Mouse (Mus musculus): ENCODE measurements around the gene Hecw1.

The Hecw1 gene

DNA sequence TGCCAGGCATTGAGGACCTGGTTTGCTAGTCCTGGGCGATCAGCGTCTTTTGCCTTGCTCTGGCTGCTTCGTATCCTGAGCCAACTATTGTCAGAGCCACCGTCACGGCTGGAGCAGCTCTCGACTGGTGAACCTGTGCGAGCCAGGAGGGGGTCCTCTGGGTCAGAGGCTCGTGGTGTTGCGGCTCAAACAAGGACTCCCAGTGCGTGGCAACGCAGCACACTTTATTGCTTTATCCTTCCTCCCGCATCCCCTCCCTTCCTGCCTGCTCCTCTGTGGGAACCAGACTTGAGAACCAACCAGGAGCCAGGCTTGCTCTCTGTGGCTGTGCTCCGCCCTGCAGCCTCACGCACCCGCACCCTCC is at the start of gene Hecw1:
Gene Hecw1 (minus strand): TSS at position 323 of the 364 bp plus-strand sequence.
- no peak for DNase-seq

DNA sequence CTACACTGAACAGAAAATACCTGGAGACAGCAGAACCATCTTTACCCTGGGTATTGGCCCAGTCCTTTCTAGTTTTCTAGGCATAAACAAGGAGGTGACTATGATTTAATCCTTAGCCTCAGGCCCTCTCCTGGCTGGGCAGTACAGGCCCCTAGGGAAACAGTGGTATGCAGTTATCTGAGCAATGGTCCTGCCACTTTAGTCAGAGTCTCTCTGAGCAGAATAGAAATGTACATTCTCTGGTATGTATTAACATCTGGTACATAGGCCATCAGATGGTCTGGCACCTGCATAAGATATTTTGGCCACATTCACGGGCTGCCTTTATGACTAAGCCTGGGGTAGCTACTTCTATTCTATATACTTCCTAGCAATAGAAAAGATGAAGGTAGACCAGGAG is 38.3 kb upstream of the Hecw1 start:
- DNase-seq: no peak

DNA sequence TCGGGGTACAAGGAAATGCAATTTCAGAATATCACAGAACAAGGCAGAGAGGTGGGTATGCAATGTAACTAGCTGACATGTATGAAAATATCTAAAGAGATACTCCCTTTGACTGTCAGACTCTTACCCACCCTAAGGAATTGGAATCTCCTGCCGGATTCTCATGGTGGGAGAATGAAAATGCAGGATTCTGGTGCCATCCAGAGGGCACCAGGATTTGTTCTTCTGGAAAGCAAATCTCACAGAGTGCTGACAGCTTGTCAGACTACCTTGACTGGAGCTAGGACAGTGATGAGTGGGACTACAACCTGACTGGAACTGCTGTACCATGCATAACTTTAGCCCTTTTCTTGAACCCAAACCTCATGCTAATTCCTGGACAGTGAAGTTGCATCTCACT is 29.6 kb upstream of the Hecw1 start:
- DNase-seq: no peak

DNA sequence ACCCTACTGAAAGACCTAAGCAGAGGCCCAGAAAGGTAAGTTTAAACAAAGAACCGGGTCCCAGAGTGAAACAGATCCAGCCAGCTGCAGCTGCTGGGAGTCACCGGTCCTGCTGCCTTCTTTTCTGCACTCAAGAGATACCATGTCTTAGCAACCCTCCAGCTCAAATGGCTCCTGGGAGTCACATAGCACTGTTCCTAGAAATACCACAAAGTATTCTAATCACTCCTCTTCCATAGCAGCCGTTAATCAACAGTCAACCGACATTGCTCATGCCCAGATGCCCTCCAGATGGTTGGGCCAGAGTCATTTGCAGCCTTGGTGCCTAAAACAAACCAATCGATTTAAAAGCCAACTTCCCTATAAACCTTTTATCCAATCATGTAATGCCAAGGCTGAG is 19.8 kb upstream of the Hecw1 start:
- no peak for DNase-seq

DNA sequence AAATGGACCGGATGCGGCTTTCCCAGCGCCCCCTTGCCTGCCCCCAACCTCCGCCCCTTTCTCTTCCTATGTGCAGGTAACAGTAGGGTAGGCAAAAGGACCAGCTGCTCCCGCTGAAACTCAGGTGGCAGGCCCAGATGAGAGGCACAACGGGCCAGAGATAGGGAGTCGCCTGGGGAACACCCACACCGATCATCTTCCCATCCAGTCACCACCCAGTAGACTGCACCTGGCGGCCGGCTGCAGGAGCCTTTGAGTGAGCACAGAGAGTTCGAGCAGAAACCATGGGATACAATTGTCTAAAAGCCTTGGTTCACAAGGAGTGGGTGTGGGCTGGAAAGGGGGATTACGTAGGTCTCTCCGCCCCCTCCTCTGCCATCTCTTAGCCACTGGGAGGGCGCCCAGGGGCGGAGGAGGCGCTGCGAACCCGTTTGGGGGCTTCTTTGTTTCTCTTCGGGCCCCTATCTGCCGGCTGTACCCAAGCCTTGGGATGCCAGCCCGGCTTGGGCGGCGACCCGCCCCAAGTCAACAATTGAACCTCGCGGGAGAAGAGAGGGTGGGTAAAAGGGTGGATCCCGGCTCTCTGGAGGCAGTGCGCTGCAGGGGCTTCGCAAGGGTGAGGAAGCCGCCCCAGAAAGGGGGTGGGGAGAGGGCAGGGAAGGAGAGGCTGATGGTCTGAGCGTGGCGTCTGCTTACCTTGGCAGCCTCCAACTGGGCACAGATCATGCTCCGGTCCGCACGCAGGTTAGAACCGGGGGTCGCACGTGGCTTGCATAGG is 711 bp downstream of the Hecw1 start:
- DNase-seq: no peak

DNA sequence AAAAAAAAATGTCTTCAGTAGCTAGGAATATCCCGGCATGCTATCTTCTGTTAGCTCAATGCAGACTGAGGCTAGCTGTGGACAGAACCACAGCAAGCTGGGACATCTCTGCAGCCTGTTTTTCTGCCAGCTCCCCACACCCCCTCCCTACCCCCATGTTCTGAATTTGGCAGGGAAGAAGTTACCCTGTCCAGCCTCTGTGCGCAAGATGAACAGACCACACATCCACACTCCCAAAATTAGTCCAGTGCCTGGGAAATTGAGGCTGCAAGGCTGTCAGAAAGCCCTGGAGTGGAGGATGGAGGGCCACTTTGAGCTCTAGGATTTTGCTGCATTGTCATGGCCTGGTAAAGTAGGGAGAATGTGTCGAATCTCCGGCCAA is 1.3 kb downstream of the Hecw1 start:
- no peak for DNase-seq

DNA sequence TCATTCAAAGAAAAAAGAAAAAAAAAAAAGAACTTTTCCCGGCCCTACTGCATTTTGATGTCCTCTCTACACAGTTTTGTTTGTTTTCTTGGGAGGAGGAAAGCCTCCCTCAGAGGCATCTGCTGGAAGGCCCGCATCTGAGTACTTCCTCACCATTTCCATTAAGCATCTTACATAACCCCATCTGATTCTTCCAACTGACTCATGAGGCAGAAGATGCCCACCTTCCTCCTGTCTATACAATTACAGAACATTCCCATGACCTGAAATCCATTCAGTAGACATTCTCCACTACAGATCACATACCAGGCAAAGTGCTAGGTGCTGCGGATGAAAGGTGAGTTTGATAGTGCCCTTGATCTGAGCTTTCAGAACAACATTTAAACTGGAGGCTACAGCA is 3.4 kb downstream of the Hecw1 start:
- no peak for DNase-seq

DNA sequence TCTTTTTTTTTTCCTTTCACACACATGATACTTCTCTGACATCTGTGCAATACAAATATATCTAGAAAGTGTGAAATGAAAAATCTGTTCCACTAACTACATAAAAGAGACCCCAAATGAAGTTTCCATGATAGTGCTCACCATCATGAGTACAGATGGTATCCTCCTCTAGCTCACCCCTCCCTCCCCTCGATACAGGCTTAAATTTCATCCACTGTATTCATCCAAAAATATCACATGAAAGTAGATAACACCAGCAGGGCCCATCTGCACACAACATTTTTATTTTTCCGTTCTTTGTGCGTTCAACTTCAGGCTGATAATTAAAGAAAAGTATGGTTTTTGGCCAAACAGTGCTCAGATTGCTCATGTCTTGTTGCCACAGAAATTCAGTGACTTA is 5.5 kb downstream of the Hecw1 start:
- DNase-seq: no peak

DNA sequence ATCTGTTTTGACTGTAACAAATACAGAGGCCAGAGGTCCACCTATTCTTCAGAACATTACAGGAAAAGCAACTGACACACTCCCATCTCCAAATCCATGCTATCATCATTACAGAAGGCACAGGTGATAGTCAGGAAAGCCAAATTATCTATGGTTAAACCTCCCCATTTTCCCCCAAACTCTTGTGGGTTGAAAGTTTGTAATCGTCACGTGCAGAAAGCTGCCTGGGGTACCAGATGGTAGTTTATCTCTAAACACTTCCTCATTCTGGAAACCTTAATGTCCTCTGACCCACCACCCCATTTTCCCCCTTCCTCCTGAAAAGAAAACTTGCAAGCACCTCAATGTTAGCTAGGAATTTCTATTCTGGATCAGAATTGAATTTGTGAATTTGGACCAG is 7.9 kb downstream of the Hecw1 start:
- DNase-seq: no peak

DNA sequence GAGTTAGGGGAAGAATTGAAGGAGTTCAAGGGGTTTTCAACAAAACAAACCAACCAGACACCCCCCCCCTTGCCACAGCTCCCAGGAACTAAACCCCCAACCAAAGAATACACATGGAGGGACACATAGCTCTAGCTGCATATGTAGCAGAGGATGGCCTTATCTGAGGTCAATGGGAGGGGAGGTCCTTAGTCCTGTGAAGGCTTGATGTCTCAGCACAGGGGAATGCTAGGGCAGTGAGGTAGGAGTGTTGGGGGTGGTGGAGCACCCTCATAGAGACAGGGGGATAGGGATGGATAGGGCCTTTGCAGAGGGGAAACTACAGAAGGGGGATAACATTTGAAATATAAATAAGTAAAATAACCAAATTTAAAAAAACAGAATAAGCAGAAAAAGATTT is 9.1 kb downstream of the Hecw1 start:
- DNase-seq: no peak

DNA sequence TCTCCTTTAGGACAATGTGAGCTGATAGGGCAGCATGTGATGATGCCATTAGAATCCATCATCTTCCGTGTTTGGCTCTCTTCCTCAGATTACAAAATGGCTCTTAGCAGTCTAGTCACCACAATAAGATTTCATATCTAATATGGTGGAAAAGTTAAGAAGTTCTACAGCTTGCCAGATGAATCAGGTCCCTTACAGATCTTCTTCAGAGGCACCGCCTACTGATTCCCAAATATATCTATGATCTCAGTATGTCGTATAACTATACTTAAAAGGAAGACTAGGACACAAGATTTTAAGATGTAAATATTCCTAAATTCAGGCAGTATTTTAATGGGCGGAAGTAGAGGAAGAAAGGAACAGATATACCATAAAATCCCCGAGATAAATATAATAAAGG is 16.3 kb downstream of the Hecw1 start:
- no peak for DNase-seq

DNA sequence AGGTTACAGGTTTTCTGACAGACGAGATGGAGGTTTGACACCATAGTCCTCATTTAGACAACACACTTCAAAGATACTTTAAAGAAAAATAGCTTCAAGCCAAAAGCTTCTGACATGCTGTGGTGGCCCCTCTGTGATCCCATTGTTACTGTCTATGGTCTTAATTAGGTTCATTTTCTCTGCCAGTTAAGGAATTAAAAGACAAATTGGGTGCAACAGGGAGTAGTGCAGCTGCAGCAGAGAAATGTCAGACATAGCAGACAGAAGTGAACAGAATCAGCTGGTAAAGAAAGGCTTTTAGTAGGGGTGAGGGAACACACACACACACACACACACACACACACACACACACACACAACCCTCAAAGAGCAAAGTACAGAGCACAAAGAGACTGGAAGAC is 22.8 kb downstream of the Hecw1 start:
- no peak for DNase-seq

DNA sequence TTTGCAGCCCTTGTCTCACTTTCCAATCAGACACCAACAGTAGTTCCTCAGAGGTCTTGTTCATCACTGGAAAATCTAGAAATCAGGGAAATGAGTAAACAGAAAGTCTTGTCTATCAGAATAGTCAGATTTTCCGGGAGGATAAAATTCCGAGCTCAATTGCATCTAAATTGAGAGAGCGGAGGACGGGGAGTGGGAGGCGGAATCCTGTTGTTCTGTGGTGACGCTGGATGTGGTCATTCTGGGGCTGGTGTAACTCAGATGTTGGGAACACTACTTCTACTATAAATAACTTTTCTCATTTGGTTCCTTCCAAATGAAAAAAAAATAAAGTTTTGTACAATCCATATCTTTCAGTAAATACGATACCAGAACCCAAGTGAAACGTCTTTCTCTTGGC is 24.2 kb downstream of the Hecw1 start:
- DNase-seq: no peak

DNA sequence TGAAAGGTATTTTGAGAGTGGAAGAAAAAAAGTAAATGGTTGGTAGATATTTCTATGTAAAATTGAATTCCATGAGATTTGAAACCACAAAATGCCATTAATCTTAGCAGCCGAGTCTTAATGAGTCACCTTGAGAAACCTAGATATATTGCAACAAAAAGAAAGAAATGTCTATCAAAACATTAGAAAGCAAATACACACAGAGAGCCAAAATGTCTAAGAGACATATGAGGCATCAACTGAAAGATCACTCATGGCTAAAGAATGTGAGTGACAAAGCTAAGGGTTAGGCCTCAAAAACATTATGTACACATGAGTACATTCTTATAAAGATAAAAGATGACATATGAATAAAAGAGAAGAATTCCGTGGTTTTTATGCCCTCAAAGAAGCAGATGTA is 26.1 kb downstream of the Hecw1 start:
- DNase-seq: no peak

DNA sequence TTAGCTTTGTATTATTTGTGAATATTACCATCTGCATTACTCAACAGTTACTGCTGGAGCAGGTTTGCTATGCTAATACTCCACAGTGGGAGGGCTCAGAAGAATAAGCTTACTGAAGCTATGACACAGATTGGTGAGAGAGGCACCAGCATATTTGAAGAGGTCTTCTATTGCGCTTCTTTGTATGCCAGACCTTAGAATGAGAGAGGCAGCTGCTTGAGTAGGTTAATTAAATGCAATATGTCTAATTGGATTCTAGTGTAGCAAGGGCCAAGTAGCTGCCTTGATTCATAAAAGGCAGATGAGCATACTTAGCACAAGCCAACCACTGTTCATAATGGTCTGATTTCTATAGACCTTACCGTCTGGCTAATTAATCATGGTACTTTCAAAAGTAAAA is 35.2 kb downstream of the Hecw1 start:
- DNase-seq: no peak

DNA sequence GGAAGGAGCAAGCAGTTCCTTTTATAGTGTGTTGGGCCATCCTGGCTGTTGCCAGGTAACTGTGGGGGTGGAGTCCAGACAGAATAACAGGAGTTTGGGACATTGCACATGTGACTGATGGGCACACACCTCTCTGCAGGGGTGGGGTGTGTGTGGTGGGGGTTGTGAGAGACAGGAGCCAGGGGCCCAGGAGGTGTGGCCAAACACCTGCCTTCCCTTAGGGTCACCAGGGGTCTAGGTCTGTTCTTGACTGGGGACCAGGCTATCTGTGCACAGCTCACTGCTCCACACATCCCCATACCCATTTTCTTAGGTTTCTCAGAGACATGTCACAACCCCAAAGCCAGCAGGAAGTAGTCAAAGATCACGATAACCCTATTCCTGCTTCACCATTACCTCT is 51.9 kb downstream of the Hecw1 start:
- no peak for DNase-seq

DNA sequence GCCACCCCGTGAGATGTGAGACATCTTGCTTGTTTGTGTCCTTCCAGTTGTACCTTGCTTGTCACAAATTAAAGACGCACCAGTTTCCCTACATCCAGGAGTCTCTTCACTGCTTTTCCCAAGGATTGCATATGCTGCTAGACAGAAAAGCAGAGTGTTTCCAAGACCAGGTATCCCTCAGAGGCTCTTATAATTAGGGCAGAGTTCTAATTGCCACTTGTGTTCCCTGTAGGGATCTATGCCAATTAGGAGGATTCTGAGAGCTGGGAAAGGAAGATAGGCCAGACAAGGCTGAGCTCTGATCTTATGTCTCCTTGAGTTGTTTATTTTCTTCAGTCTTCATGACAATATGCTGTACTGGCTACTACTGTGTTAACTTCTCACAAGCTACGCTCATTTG is 55.5 kb downstream of the Hecw1 start:
- no peak for DNase-seq

DNA sequence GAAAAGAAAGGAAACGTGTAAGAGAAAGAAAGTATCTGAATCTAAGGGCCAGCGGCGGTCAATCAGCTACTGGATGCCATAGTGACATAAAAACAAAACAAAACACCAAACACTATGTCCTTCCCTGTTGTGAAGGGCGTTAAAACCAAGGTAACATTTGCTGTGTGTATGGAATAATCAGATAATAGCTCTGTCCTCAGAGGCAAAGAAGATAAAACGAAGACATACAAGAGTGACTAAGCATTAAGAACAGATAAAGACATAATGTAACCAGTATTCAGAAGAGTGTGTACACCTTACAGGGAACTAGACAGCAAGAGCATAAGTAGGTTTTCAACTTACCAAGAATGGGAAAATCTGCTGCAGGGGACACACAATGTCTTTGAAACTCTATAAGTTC is 62.0 kb downstream of the Hecw1 start:
- DNase-seq: no peak

DNA sequence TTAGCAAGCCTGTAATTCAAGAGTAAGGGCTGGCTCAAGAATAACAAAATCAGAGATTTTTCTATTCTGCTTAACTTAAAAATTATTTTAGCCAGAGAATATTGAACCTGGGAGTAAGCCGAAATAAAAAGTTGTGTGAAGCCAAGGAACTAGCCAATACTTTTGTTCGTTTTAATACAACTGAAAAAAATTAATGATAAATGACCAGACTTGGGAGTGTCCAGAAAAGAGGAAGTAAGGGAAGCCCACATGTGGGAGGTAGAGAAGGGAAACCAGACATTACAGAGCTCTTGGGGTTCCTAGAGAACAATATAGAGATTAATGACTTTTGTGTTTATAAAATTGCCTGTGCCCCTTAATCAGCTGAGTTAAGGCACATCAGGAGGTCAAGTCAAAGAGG is 66.0 kb downstream of the Hecw1 start:
- DNase-seq: no peak

DNA sequence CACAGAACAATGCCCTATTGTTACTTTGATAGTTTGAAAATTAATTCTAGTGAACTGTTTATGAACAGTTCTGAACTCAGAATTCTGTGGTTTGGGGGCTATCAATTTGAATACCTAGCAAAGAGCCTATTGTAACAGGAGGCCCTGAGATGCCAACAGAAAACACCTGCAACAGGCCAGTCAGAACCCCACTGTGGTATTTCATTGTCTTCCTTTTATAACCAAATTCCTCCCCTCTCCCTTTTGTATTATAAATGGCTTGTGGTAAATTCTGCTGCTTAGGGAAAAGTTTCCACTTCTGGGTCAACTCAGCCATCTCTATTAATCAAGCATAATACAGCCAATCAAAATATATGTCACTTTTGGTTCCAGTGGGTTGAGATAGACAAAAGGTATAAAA is 83.5 kb downstream of the Hecw1 start:
- no peak for DNase-seq

DNA sequence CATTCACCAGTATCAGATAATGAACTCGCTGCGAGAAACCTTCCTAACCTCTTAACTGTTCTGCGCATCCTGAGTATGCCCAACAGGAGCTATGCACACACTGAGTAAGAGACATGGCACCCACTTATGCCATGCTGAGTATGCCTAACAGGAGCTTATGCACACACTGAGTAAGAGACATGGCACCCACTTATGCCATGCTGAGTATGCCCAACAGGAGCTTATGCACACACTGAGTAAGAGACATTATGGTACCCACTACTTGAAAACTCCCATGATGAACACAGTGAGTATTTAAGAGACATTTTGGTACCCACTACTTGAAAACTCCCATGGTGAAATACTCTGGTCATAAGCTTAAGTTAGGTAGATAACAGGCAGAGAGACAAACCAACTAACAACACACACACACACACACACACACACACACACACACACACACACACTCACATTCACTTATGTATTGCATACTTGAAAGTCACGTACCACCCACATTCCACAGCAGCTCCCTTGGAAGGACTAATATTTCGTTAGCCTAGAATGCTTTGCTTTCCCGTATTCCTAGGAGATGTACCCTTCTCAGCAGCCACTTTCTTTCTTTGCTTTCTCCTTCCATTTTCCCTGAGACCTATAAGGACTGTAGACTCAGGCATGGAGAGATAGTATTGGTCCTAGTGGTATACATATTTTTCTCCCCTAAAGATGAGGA is 94.0 kb downstream of the Hecw1 start:
- DNase-seq: no peak

DNA sequence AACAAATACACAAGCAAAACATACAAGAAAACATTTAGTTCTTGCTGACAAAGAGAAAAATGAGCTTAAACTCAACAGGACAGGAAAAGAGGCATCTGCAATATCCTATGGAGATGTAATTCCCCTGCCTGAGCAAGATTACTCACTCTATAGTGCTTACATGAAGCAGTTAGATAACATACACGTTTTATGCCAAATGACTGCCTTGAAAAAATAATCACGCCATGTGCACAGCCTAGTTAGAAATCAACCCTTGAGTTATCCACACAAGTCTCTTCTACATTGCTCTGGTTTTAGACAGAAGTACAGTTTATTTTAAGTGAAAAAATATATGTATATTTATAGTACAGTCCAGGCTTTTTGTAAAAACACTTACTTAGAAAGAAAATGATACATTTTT is 98.2 kb downstream of the Hecw1 start:
- no peak for DNase-seq

DNA sequence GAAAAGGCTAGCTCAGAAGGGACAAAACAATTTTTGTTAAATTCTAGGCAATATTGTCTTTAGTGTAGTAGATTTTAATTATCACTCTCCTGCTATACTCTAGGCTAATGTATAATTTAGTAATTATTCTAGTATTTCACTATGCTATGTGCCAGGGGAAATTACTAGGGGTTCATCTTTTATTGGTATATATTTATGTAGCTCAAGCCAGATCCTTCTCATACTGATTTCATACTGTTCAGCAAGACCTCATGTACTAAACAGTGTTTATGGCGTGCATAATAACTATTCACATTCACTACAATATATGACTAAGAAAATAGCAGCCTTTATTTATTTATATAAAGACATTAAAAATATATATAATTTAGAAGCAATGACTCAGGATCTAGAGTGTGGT is 109.6 kb downstream of the Hecw1 start:
- no peak for DNase-seq

DNA sequence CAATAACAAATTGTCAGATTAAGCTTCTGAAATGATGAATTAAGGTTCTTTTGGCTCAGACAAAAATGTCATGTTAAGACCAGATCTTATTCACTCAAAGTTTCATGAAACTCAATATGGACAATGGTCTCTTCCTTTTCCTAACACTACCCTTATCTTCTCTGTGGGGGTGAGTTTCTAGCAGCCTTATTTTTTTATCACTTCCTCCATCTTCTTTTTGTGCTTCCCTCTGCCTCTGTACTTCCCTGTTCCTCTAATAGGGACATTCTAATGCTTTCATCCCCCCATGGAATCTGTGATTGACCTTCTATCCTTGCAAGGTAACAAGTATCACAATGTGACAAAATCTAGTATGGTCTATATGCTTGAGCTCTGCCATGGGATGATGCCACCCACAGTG is 148.6 kb downstream of the Hecw1 start:
- no peak for DNase-seq

DNA sequence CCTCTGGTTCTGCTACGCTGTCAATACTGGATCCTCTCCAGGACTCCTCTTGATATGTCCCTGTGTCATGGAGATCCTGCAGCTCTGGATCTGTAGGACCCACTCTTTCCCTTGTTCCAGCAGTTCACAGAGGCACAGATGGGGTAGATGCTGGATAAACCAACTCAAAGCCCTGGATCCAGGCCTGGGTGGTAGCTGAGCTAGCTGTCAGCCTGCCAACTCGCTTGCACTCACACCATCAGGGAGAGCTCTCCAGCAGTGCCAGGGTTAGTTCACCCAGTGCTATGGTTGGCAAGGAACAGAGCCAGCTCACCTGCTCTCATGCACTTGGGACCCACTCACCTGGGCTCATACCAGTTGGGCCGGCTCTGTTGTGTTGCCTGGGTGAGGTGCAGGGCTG is 157.5 kb downstream of the Hecw1 start:
- no peak for DNase-seq
